Mouse (Mus musculus) neural tube, embryonic 12.5 days (tissue): Measurements from ENCODE around the gene Golga2. TPM values are rescaled to one million over a fixed set of nuclear protein-coding genes. Genes with fewer than 3 reads are reported as not detected.

Source experiments
- ATAC-seq: fragments of 200-750 bp; cut with Nextera tagmentation; 2 replicates; pipeline ENCODE4 v1.8.0; 2017; ENCODE audit warnings: low read depth, mild to moderate bottlenecking, moderate TSS enrichment, moderate library complexity; ENCODE audit not compliant: low FRiP score
- H3K27ac ChIP-seq: fragments of 300-500 bp; sonication (generic); 2 replicates; pipeline ENCODE4 v1.5.1; 2016
- H3K27me3 ChIP-seq: fragments of 300-500 bp; sonication (generic); replicated peaks from 2 replicates; pipeline ENCODE4 v1.6.1; 2016; ENCODE audit warnings: mild to moderate bottlenecking
- H3K36me3 ChIP-seq: fragments of 300-500 bp; sonication (generic); 2 replicates; pipeline ENCODE4 v1.6.1; 2016; ENCODE audit warnings: mild to moderate bottlenecking
- H3K4me1 ChIP-seq: fragments of 300-500 bp; sonication (generic); 2 replicates; pipeline ENCODE4 v1.6.1; 2016
- H3K4me2 ChIP-seq: fragments of 300-500 bp; sonication (generic); replicated peaks from 2 replicates; pipeline ENCODE4 v1.6.1; 2016; ENCODE audit warnings: mild to moderate bottlenecking
- H3K4me3 ChIP-seq: fragments of 300-500 bp; sonication (generic); 2 replicates; pipeline ENCODE4 v1.5.1; 2016
- H3K9ac ChIP-seq: fragments of 300-500 bp; sonication (generic); 2 replicates; pipeline ENCODE4 v1.6.1; 2016; ENCODE audit warnings: mild to moderate bottlenecking
- H3K9me3 ChIP-seq: fragments of 300-500 bp; sonication (generic); 2 replicates; pipeline ENCODE4 v1.6.1; 2016; ENCODE audit warnings: mild to moderate bottlenecking
- WGBS: fragments of 180-500 bp; shearing (Covaris S2); methylation state at CpG from one replicate; pipeline ENCODE4 v1.1.7; 2016; 5-methylcytosine and 5-hydroxymethylcytosine counted together
- polyA plus RNA-seq: library from polyadenylated mRNA; unstranded; fragments of >200 nt; fragmentation: Nextera tagmentation; extraction: Ambion mirVana; gene quantifications from 2 replicates; pipeline ENCODE4 v1.2.1, GENCODE M21; 2016

Gene Golga2
- polyA plus RNA-seq, 1 experiment from 2014 or later, result 32.4 TPM

- Histone ChIP-seq H3K4me2 (peak overlapping the region; percentile 100), H3K9me3 (no peaks in the 10 kb centered on the region), H3K27ac (no peak overlapping the region), H3K4me3 (peak overlapping the region; percentile 52), H3K36me3 (peaks cover 37% of the 10 kb centered on the region), H3K4me1 (peaks cover 22% of the 10 kb centered on the region), H3K9ac (peak overlapping the region; percentile 72), H3K27me3 (peaks cover 11% of the 10 kb centered on the region; the same call in 1 of the 2 replicates)
- WGBS, result 9% methylated on average over 41 of the region's 42 CpGs
- ATAC-seq, result peak; percentile 19; the same call in 1 of the 2 replicates
Observed at GRCm38 (mm10) chr2:32311443-32312317, 24.5 kb downstream of the Golga2 start.

GRCm38 (mm10) chr2:32312318-32312964, 25.3 kb downstream of the Golga2 start:
- WGBS, result 1% methylated on average over 56 of the region's 56 CpGs
- ATAC-seq, result peak; percentile 75
- peaks cover 29% of the 10 kb centered on the region for H3K36me3 ChIP-seq
- H3K4me1 ChIP-seq, result peaks cover 22% of the 10 kb centered on the region
- H3K27me3 ChIP-seq, result peaks cover 18% of the 10 kb centered on the region; the same call in 1 of the 2 replicates
- H3K27ac ChIP-seq, result no peak overlapping the region
- no peaks in the 10 kb centered on the region for H3K9me3 ChIP-seq
- H3K4me2 ChIP-seq, result peak overlapping the region; percentile 100
- peak overlapping the region; percentile 72 for H3K9ac ChIP-seq
- peak overlapping the region; percentile 52 for H3K4me3 ChIP-seq

- H3K9ac ChIP-seq, result no peak overlapping the region
- H3K4me3 ChIP-seq, result no peak overlapping the region
- H3K27ac ChIP-seq, result no peak overlapping the region
- no peak overlapping the region for H3K4me2 ChIP-seq
- H3K36me3 ChIP-seq, result peaks cover 13% of the 10 kb centered on the region
- WGBS, result 95% methylated on average over 14 of the region's 14 CpGs
- peaks cover 27% of the 10 kb centered on the region for H3K27me3 ChIP-seq
- no peaks in the 10 kb centered on the region for H3K9me3 ChIP-seq
- H3K4me1 ChIP-seq, result peaks cover 35% of the 10 kb centered on the region
- ATAC-seq, result no peak
Observed at GRCm38 (mm10) chr2:32314831-32315230, 27.6 kb downstream of the Golga2 start.

- Histone ChIP-seq H3K4me2 (no peak overlapping the region), H3K4me3 (no peak overlapping the region), H3K9ac (no peak overlapping the region), H3K9me3 (no peaks in the 10 kb centered on the region), H3K4me1 (peaks cover 35% of the 10 kb centered on the region), H3K27ac (no peak overlapping the region), H3K36me3 (peaks cover 8% of the 10 kb centered on the region), H3K27me3 (peaks cover 27% of the 10 kb centered on the region)
- no peak for ATAC-seq
- WGBS, result 28% methylated on average over 8 of the region's 8 CpGs
Observed at GRCm38 (mm10) chr2:32315751-32316150, 28.6 kb downstream of the Golga2 start.

GRCm38 (mm10) chr2:32316887-32317656, 29.9 kb downstream of the Golga2 start:
- Histone ChIP-seq H3K36me3 (peaks cover 8% of the 10 kb centered on the region), H3K9me3 (no peaks in the 10 kb centered on the region), H3K4me3 (no peak overlapping the region), H3K27me3 (peaks cover 24% of the 10 kb centered on the region), H3K4me1 (peaks cover 23% of the 10 kb centered on the region), H3K9ac (no peak overlapping the region), H3K27ac (no peak overlapping the region; the same call in 1 of the 2 replicates), H3K4me2 (no peak overlapping the region; the same call in 1 of the 2 replicates)
- 81% methylated on average over 20 of the region's 20 CpGs for WGBS
- ATAC-seq, result no peak

- 5% methylated on average over 19 of the region's 19 CpGs for WGBS
- H3K4me3 ChIP-seq, result peak overlapping the region; percentile 23
- peak overlapping the region; percentile 52 for H3K4me2 ChIP-seq
- H3K9me3 ChIP-seq, result no peaks in the 10 kb centered on the region
- 0 out of 2 replicates have a peak overlapping the region, but pooled peaks have one; percentile 15 for H3K27ac ChIP-seq
- peak overlapping the region; percentile 52 for H3K9ac ChIP-seq
- peaks cover 20% of the 10 kb centered on the region for H3K4me1 ChIP-seq
- H3K27me3 ChIP-seq, result peaks cover 24% of the 10 kb centered on the region
- ATAC-seq, result peak; percentile 50
- peaks cover 5% of the 10 kb centered on the region for H3K36me3 ChIP-seq
Observed at GRCm38 (mm10) chr2:32317791-32318417, 30.7 kb downstream of the Golga2 start.

- WGBS, result 71% methylated on average over 14 of the region's 14 CpGs
- ATAC-seq, result no peak
- Histone ChIP-seq H3K36me3 (peaks cover 5% of the 10 kb centered on the region), H3K9ac (peak overlapping the region; percentile 52), H3K27me3 (peaks cover 24% of the 10 kb centered on the region), H3K4me1 (peaks cover 26% of the 10 kb centered on the region), H3K4me2 (peak overlapping the region; percentile 52), H3K27ac (0 out of 2 replicates have a peak overlapping the region, but pooled peaks have one; percentile 15), H3K4me3 (peak overlapping the region; percentile 23), H3K9me3 (no peaks in the 10 kb centered on the region)
Observed at GRCm38 (mm10) chr2:32318709-32319585, 31.8 kb downstream of the Golga2 start.

- Histone ChIP-seq H3K36me3 (peaks cover 2% of the 10 kb centered on the region), H3K4me2 (peak overlapping the region; percentile 31; the same call in 1 of the 2 replicates), H3K9ac (no peak overlapping the region), H3K4me1 (peaks cover 26% of the 10 kb centered on the region), H3K27me3 (peaks cover 24% of the 10 kb centered on the region), H3K4me3 (no peak overlapping the region), H3K27ac (no peak overlapping the region), H3K9me3 (no peaks in the 10 kb centered on the region)
- WGBS, result 56% methylated on average over 9 of the region's 9 CpGs
- ATAC-seq, result no peak
Observed at GRCm38 (mm10) chr2:32319586-32320580, 32.7 kb downstream of the Golga2 start.

GRCm38 (mm10) chr2:32320721-32321120, 33.5 kb downstream of the Golga2 start:
- Histone ChIP-seq H3K36me3 (no peaks in the 10 kb centered on the region; the same call in 1 of the 2 replicates), H3K4me1 (peaks cover 22% of the 10 kb centered on the region), H3K9me3 (no peaks in the 10 kb centered on the region), H3K27ac (no peak overlapping the region), H3K4me3 (no peak overlapping the region), H3K9ac (no peak overlapping the region), H3K4me2 (no peak overlapping the region), H3K27me3 (peaks cover 23% of the 10 kb centered on the region)
- 71% methylated on average over 11 of the region's 11 CpGs for WGBS
- ATAC-seq, result no peak
